Mouse (Mus musculus): ENCODE data around the gene Caln1. TPM values are rescaled to one million over a fixed set of nuclear protein-coding genes. Genes with fewer than 3 reads are reported as not detected.
A peak's percentile ranks its signal among the peaks of the same experiment; 100 is the strongest.

Caln1 gene
- total and polyA plus RNA-seq, 2 experiments = 2.4 to 2.9 TPM

DNA sequence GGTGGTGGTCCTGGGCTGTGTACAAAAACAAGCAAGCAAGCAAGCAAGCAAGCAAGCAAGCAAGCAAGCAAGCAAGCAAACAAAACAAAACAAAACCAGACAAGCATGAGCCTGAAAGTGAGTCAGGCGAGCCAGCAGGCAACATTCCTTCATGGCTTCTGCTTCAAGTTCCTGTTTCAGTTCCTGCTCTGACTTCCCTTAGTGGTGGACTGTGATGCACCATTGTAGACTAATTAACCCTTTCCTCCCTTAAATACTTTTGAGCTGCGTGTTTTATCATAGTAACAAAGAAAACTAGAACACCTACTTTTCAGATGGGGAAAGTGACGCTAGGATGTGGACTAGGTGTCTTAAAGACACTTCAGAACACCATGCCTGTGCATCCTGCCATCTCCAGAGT is 244.4 kb downstream of the Caln1 start:
- Histone ChIP-seq H3K4me3 (ENCODE audit: insufficient read depth, low read depth, low read length) (no peak overlapping the region), H3K27ac (replicated peaks; ENCODE audit: insufficient read depth, low read depth, low read length) (no peak overlapping the region), H3K4me1 (ENCODE audit: control insufficient read depth, insufficient read depth, low read length) (no peaks in the 10 kb centered on the region), H3K79me2 (ENCODE audit: control insufficient read depth, insufficient read depth, low read length) (no peaks in the 10 kb centered on the region), H3K27me3 (ENCODE audit: control insufficient read depth, insufficient read depth, low read length) (0 out of 2 replicates have a peak, but pooled peaks cover 3% of the 10 kb centered on the region), H3K9ac (ENCODE audit: low read depth, low read length) (no peak overlapping the region), H3K36me3 (ENCODE audit: control insufficient read depth, insufficient read depth, low read length) (no peaks in the 10 kb centered on the region)
- TF ChIP-seq CTCF (IDR thresholded peaks at IDR 0.05; ENCODE audit: low read depth, low read length) (no peak), POLR2A (IDR thresholded peaks at IDR 0.05; ENCODE audit: extremely low read depth, insufficient read depth, low read length) (no peak)
- DNase-seq (ENCODE audit: extremely low read depth, low read depth, low spot score) = no peak
- WGBS = 72% methylated on average over 3 of the region's 3 CpGs

DNA sequence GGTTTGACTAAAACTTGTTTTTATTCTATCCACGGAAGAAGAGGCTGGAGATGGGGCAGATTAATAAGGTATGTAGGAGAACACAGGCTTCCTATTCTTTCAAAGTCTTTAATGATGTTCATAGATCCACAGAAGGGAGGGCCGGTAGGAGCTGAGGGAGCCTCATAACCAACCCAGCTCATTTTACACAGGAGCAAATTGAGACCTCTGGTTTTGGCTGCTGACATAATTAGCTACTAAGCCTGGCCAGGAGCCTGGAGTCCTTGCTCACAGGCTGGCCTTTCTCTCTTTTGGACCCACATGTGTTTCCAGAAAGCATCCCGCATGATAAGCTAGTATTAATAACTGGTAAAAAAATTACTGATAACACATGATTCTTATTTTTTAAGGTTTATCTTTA is 245.0 kb downstream of the Caln1 start:
- H3K27me3 ChIP-seq (ENCODE audit: control insufficient read depth, insufficient read depth, low read length) = 0 out of 2 replicates have a peak, but pooled peaks cover 3% of the 10 kb centered on the region
- DNase-seq (ENCODE audit: extremely low read depth, low read depth, low spot score) = no peak
- no peaks in the 10 kb centered on the region for H3K79me2 ChIP-seq (ENCODE audit: control insufficient read depth, insufficient read depth, low read length)
- H3K4me3 ChIP-seq (ENCODE audit: insufficient read depth, low read depth, low read length) = no peak overlapping the region
- H3K36me3 ChIP-seq (ENCODE audit: control insufficient read depth, insufficient read depth, low read length) = no peaks in the 10 kb centered on the region
- no peak overlapping the region for H3K27ac ChIP-seq (replicated peaks; ENCODE audit: insufficient read depth, low read depth, low read length)
- H3K9ac ChIP-seq (ENCODE audit: low read depth, low read length) = no peak overlapping the region
- no peak for TF ChIP-seq CTCF (IDR thresholded peaks at IDR 0.05; ENCODE audit: low read depth, low read length)
- no peak for TF ChIP-seq POLR2A (IDR thresholded peaks at IDR 0.05; ENCODE audit: extremely low read depth, insufficient read depth, low read length)
- 78% methylated on average over 3 of the region's 3 CpGs for WGBS
- H3K4me1 ChIP-seq (ENCODE audit: control insufficient read depth, insufficient read depth, low read length) = no peaks in the 10 kb centered on the region

DNA sequence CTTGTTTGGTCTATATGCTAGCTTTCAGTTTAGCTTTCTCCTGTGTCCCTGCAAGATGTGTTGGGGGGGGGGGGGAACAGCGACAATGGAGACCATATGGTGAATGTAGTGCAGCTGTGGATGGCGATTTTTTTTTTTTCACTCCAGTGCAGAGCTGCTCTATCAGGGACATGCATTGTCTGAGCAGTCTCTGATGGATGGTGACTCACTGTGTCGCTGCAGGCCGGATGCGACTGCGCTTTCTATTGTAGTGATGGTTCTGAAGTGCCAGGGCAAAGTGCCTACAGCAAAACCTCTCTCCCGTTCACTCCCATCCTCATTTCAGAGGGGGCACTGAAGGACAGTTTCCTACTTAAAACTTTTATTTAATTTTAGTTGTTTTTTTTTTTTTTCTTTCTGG is 250.8 kb downstream of the Caln1 start:
- no peaks in the 10 kb centered on the region for H3K36me3 ChIP-seq (ENCODE audit: control insufficient read depth, insufficient read depth, low read length)
- DNase-seq (ENCODE audit: extremely low read depth, low read depth, low spot score) = no peak
- 87% methylated on average over 7 of the region's 7 CpGs for WGBS

GRCm38 (mm10) chr5:130623206-130623605 is 254.0 kb downstream of the Caln1 start:
- DNase-seq (ENCODE audit: extremely low read depth, low read depth, low spot score) = peak; percentile 76
- TF ChIP-seq POLR2A (IDR thresholded peaks at IDR 0.05; ENCODE audit: extremely low read depth, insufficient read depth, low read length) (no peak), CTCF (IDR thresholded peaks at IDR 0.05; ENCODE audit: low read depth, low read length) (no peak)

More for the DNA sequence above, 250.8 kb downstream of the Caln1 start:
- Histone ChIP-seq H3K27me3 (ENCODE audit: control insufficient read depth, insufficient read depth, low read length) (no peaks in the 10 kb centered on the region), H3K4me3 (ENCODE audit: insufficient read depth, low read depth, low read length) (no peak overlapping the region), H3K27ac (replicated peaks; ENCODE audit: insufficient read depth, low read depth, low read length) (no peak overlapping the region), H3K4me1 (ENCODE audit: control insufficient read depth, insufficient read depth, low read length) (0 out of 2 replicates have a peak, but pooled peaks cover 2% of the 10 kb centered on the region), H3K9ac (ENCODE audit: low read depth, low read length) (no peak overlapping the region), H3K79me2 (ENCODE audit: control insufficient read depth, insufficient read depth, low read length) (no peaks in the 10 kb centered on the region)
- no peak for TF ChIP-seq POLR2A (IDR thresholded peaks at IDR 0.05; ENCODE audit: extremely low read depth, insufficient read depth, low read length)
- no peak for TF ChIP-seq CTCF (IDR thresholded peaks at IDR 0.05; ENCODE audit: low read depth, low read length)

GRCm38 (mm10) chr5:130627800-130628199 is 258.5 kb downstream of the Caln1 start:
- no peak overlapping the region for H3K27ac ChIP-seq (replicated peaks; ENCODE audit: insufficient read depth, low read depth, low read length)
- WGBS = 94% methylated on average over 2 of the region's 2 CpGs
- no peaks in the 10 kb centered on the region for H3K27me3 ChIP-seq (ENCODE audit: control insufficient read depth, insufficient read depth, low read length)
- H3K4me3 ChIP-seq (ENCODE audit: insufficient read depth, low read depth, low read length) = no peak overlapping the region
- H3K9ac ChIP-seq (ENCODE audit: low read depth, low read length) = no peak overlapping the region
- no peak for DNase-seq (ENCODE audit: extremely low read depth, low read depth, low spot score)
- no peaks in the 10 kb centered on the region for H3K36me3 ChIP-seq (ENCODE audit: control insufficient read depth, insufficient read depth, low read length)
- no peaks in the 10 kb centered on the region for H3K79me2 ChIP-seq (ENCODE audit: control insufficient read depth, insufficient read depth, low read length)
- H3K4me1 ChIP-seq (ENCODE audit: control insufficient read depth, insufficient read depth, low read length) = 0 out of 2 replicates have a peak, but pooled peaks cover 2% of the 10 kb centered on the region
- TF ChIP-seq CTCF (IDR thresholded peaks at IDR 0.05; ENCODE audit: low read depth, low read length) = no peak
- no peak for TF ChIP-seq POLR2A (IDR thresholded peaks at IDR 0.05; ENCODE audit: extremely low read depth, insufficient read depth, low read length)

More at GRCm38 (mm10) chr5:130623206-130623605, 254.0 kb downstream of the Caln1 start:
- no peaks in the 10 kb centered on the region for H3K36me3 ChIP-seq (ENCODE audit: control insufficient read depth, insufficient read depth, low read length)
- no peak overlapping the region for H3K4me3 ChIP-seq (ENCODE audit: insufficient read depth, low read depth, low read length)
- 57% methylated on average over 5 of the region's 5 CpGs for WGBS
- H3K79me2 ChIP-seq (ENCODE audit: control insufficient read depth, insufficient read depth, low read length) = no peaks in the 10 kb centered on the region
- H3K9ac ChIP-seq (ENCODE audit: low read depth, low read length) = no peak overlapping the region
- H3K4me1 ChIP-seq (ENCODE audit: control insufficient read depth, insufficient read depth, low read length) = 0 out of 2 replicates have a peak, but pooled peaks cover 2% of the 10 kb centered on the region
- no peaks in the 10 kb centered on the region for H3K27me3 ChIP-seq (ENCODE audit: control insufficient read depth, insufficient read depth, low read length)
- no peak overlapping the region for H3K27ac ChIP-seq (replicated peaks; ENCODE audit: insufficient read depth, low read depth, low read length)

GRCm38 (mm10) chr5:130635397-130635796 is 266.1 kb downstream of the Caln1 start:
- H3K79me2 ChIP-seq (ENCODE audit: control insufficient read depth, insufficient read depth, low read length) = no peaks in the 10 kb centered on the region
- H3K27me3 ChIP-seq (ENCODE audit: control insufficient read depth, insufficient read depth, low read length) = no peaks in the 10 kb centered on the region
- H3K9ac ChIP-seq (ENCODE audit: low read depth, low read length) = no peak overlapping the region
- H3K36me3 ChIP-seq (ENCODE audit: control insufficient read depth, insufficient read depth, low read length) = no peaks in the 10 kb centered on the region
- no peak for DNase-seq (ENCODE audit: extremely low read depth, low read depth, low spot score)
- 87% methylated on average over 2 of the region's 2 CpGs for WGBS
- TF ChIP-seq POLR2A (IDR thresholded peaks at IDR 0.05; ENCODE audit: extremely low read depth, insufficient read depth, low read length) = no peak
- TF ChIP-seq CTCF (IDR thresholded peaks at IDR 0.05; ENCODE audit: low read depth, low read length) = no peak
- no peaks in the 10 kb centered on the region for H3K4me1 ChIP-seq (ENCODE audit: control insufficient read depth, insufficient read depth, low read length)
- H3K27ac ChIP-seq (replicated peaks; ENCODE audit: insufficient read depth, low read depth, low read length) = no peak overlapping the region
- H3K4me3 ChIP-seq (ENCODE audit: insufficient read depth, low read depth, low read length) = no peak overlapping the region

Measured in liver, adult 2 months (tissue).